Mouse (Mus musculus) liver, adult 2 months (tissue): ENCODE measurements at regions not wholly inside any gene's neighbourhood (a gene's known extent, or its start where the extent isn't known, plus 50 kb on each side); places are given as distances from the start of the nearest gene placed in this dataset.

Experiments used
- DNase-seq: peaks from one replicate; pipeline ENCODE4 v3.0.0-alpha.2; 2011; ENCODE audit warnings: low read depth, low spot score; ENCODE audit errors: extremely low read depth
- H3K27ac ChIP-seq: fragments of 200-500 bp; replicated peaks from 2 replicates; pipeline ENCODE4 v1.5.1; 2012; ENCODE audit warnings: low read depth, mild to moderate bottlenecking, control low read depth, inconsistent platforms, low read length; ENCODE audit not compliant: insufficient read depth
- H3K27me3 ChIP-seq: fragments of 200-500 bp; 2 replicates; pipeline ENCODE4 v1.6.1; 2012; ENCODE audit warnings: mild to moderate bottlenecking, moderate library complexity, low read length, inconsistent platforms; ENCODE audit not compliant: control insufficient read depth, insufficient read depth
- H3K36me3 ChIP-seq: fragments of 200-500 bp; 2 replicates; pipeline ENCODE4 v1.6.1; 2012; ENCODE audit warnings: low read length, inconsistent platforms; ENCODE audit not compliant: control insufficient read depth, insufficient read depth
- H3K4me1 ChIP-seq: fragments of 200-500 bp; 2 replicates; pipeline ENCODE4 v1.6.1; 2011; ENCODE audit warnings: low read length; ENCODE audit not compliant: control insufficient read depth, insufficient read depth
- H3K4me3 ChIP-seq: fragments of 200-500 bp; 2 replicates; pipeline ENCODE4 v1.5.1; 2011; ENCODE audit warnings: low read depth, mild to moderate bottlenecking, control low read depth, low read length, moderate library complexity; ENCODE audit not compliant: insufficient read depth
- H3K79me2 ChIP-seq: fragments of 200-500 bp; 2 replicates; pipeline ENCODE4 v1.6.1; 2012; ENCODE audit warnings: inconsistent platforms, mild to moderate bottlenecking, low read length, moderate library complexity; ENCODE audit not compliant: control insufficient read depth, insufficient read depth
- H3K9ac ChIP-seq: fragments of 200-500 bp; 2 replicates; pipeline ENCODE4 v1.6.1; 2012; ENCODE audit warnings: low read depth, mild to moderate bottlenecking, control low read depth, inconsistent platforms, low read length
- CTCF ChIP-seq: fragments of 200-500 bp; IDR thresholded peaks from 2 replicates; pipeline ENCODE4 v1.5.1; 2011; ENCODE audit warnings: low read depth, low read length, control low read depth
- POLR2A ChIP-seq: fragments of 200-500 bp; IDR thresholded peaks from 2 replicates; pipeline ENCODE4 v1.6.1; 2011; ENCODE audit warnings: low read length, control low read depth; ENCODE audit not compliant: insufficient read depth; ENCODE audit errors: extremely low read depth
- WGBS: fragments of 180-500 bp; shearing (Covaris S2); methylation state at CpG from one replicate; pipeline ENCODE4 v1.1.7; 2018; 5-methylcytosine and 5-hydroxymethylcytosine counted together

DNA sequence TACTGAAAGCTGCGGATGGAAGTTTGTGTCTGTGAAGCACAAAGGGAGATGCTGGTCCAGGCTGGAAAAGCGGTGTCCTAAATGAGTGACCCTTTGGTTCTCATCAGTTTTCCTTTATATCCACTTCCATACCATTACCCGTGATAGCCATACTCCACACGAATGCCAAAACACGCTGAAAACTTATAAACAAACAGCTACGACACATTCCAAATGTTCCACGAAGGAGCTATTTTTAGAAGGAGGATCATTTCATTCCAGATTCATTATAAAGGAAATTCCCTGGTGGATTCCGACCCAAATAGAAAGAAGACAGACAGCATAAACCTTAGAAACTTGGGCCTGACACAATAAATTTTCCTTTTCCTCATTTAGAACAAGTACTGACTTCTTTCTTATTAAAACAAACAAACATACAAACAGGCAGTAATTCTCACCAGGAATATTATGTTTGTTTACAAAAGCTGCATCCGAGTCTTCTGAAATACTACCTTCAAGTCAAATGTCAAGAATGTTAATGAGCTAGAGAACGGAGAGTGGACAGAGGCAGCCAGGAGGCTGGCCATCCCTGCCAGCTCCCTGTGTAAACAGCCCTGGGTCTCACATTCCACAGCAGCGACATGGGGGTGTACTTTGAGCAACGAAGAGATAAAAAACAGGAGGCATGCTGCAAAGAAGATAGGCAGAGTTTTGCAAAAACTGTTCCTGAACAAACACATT, 96.4 kb upstream of the Cdc42ep3 start:
- no peak overlapping the region for H3K9ac ChIP-seq

DNA sequence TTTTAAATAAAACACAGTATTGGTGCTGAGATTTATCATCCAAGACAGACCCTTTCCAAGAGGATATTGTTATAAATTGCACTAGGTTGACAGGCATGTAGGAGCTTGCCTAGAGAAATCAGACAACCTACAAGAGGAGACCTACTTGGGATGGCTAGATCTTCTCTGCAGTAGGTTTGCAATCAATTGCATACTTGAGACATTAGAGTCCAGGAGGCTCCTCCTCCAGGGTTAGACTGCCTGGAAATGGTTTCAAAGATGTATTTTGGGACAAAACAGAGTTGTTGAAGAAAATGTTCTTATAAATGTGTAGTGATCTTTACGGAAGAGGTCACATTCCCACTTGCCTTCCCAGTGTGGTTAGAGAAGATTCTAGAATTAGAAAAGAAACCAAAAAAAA, 98.9 kb upstream of the Cdc42ep3 start:
- Histone ChIP-seq H3K36me3 (no peaks in the 10 kb centered on the region), H3K27ac (no peak overlapping the region), H3K9ac (no peak overlapping the region), H3K4me3 (no peak overlapping the region), H3K27me3 (no peaks in the 10 kb centered on the region), H3K4me1 (no peaks in the 10 kb centered on the region), H3K79me2 (no peaks in the 10 kb centered on the region)
- WGBS: 91% methylated on average over 1 of the region's 1 CpGs
- no peak for DNase-seq
- no peak for TF ChIP-seq CTCF
- TF ChIP-seq POLR2A: no peak

More for the DNA sequence above, 96.4 kb upstream of the Cdc42ep3 start:
- Histone ChIP-seq H3K4me3 (no peak overlapping the region), H3K36me3 (no peaks in the 10 kb centered on the region), H3K79me2 (no peaks in the 10 kb centered on the region), H3K27me3 (no peaks in the 10 kb centered on the region), H3K27ac (no peak overlapping the region), H3K4me1 (no peaks in the 10 kb centered on the region)
- no peak for TF ChIP-seq POLR2A
- 47% methylated on average over 12 of the region's 12 CpGs for WGBS
- peak; percentile 46 for DNase-seq

DNA sequence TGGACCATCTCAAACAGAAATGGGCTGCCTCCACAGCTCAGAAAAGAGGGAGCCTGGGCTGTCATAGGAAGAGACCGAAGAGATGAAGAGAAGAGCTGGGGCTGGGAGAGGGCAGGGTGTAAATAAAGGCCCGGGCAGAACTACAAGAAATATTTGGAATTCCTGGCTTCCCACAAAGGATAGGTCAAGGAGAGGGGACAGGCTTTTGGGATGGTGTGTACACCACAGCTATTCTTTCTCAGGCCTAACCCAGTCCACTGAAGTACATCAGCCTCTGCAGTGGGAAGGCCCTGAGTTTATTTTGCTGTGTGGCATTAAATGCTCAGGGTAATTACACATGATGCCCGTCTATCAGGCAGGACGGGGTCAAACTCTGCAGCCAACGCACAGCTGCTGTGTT, 99.6 kb upstream of the Cdc42ep3 start:
- Histone ChIP-seq H3K9ac (no peak overlapping the region), H3K36me3 (no peaks in the 10 kb centered on the region), H3K27ac (no peak overlapping the region), H3K27me3 (no peaks in the 10 kb centered on the region), H3K4me3 (no peak overlapping the region), H3K4me1 (no peaks in the 10 kb centered on the region), H3K79me2 (no peaks in the 10 kb centered on the region)
- no peak for DNase-seq
- TF ChIP-seq CTCF (no peak), POLR2A (no peak)
- 49% methylated on average over 5 of the region's 5 CpGs for WGBS

DNA sequence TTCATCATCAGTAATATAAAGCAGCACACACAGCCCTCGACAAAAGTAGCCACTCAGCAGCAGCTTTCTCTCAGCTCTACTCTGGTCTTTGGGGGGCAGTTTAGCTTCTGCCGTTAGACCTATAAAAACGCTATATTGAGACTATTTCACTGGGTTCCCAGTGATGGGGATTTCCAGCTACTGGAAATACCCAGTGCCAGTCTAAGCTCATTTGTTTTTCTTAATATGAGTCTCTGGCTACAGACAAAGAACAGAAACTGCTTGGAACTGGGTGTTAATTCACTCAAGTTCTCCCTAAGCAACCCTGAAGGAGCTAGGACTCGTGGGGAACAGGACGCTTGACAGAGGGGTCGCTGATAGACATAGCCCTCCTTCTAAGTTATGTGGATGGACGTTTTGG, 100.3 kb upstream of the Cdc42ep3 start:
- no peak for TF ChIP-seq POLR2A
- no peak for TF ChIP-seq CTCF
- no peak overlapping the region for H3K27ac ChIP-seq
- WGBS: 72% methylated on average over 7 of the region's 7 CpGs
- H3K4me1 ChIP-seq: no peaks in the 10 kb centered on the region
- H3K79me2 ChIP-seq: no peaks in the 10 kb centered on the region
- no peak overlapping the region for H3K9ac ChIP-seq
- H3K4me3 ChIP-seq: no peak overlapping the region
- DNase-seq: no peak
- no peaks in the 10 kb centered on the region for H3K27me3 ChIP-seq
- H3K36me3 ChIP-seq: no peaks in the 10 kb centered on the region

DNA sequence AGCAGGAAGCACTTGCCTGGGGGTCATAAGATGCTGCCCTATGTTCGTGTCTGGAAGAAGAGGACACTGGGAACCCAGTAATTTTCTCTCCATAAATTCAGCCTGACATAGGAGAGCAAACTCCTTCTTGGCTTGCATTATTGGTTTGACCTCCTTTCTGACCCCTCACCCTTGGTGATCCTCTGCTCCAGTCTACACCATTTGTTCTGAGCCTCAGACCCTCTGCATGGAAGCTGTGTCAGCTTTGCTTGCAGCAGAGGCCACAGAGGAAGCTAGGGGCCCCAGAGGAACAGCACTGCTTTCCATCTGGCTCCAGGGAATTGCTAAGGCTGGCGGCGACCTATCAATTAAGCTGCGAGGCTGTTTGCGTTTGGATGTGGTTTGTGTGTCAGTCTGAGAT, 102.7 kb upstream of the Cdc42ep3 start:
- 70% methylated on average over 5 of the region's 5 CpGs for WGBS
- DNase-seq: no peak
- TF ChIP-seq CTCF (no peak), POLR2A (no peak)
- no peak overlapping the region for H3K27ac ChIP-seq
- no peak overlapping the region for H3K9ac ChIP-seq
- no peaks in the 10 kb centered on the region for H3K36me3 ChIP-seq
- no peaks in the 10 kb centered on the region for H3K27me3 ChIP-seq
- H3K79me2 ChIP-seq: no peaks in the 10 kb centered on the region
- no peaks in the 10 kb centered on the region for H3K4me1 ChIP-seq
- no peak overlapping the region for H3K4me3 ChIP-seq

DNA sequence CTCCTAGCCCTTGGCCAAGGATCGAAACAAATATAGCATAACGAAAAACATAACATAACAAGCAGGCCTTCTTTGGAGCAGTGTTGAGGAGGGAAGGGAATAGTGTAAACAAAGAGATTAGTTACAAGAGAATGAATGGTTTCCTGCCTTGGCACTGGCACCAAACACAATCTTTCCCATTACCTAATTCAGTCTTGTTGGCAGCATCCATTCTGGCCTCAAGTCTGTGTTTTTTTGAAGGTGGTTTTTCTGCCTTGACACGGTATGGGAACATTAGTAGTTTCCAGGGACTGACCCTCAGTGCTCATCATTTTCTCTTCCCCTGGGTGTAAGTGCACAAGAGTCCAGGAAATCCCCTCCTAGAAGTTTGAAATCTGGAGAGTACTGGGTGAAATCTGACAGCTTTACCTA, 106.8 kb upstream of the Cdc42ep3 start:
- no peaks in the 10 kb centered on the region for H3K36me3 ChIP-seq
- TF ChIP-seq POLR2A: no peak
- no peaks in the 10 kb centered on the region for H3K4me1 ChIP-seq
- H3K9ac ChIP-seq: no peak overlapping the region
- H3K4me3 ChIP-seq: no peak overlapping the region
- no peaks in the 10 kb centered on the region for H3K27me3 ChIP-seq
- H3K27ac ChIP-seq: no peak overlapping the region
- H3K79me2 ChIP-seq: no peaks in the 10 kb centered on the region
- DNase-seq: no peak
- 79% methylated on average over 3 of the region's 3 CpGs for WGBS
